Mouse (Mus musculus): ENCODE measurements around the gene Bbs9. TPM values are rescaled to one million over a fixed set of nuclear protein-coding genes. Genes with fewer than 3 reads are reported as not detected.

Bbs9 gene
- total RNA-seq, 1 experiment: 10.3 TPM

DNA sequence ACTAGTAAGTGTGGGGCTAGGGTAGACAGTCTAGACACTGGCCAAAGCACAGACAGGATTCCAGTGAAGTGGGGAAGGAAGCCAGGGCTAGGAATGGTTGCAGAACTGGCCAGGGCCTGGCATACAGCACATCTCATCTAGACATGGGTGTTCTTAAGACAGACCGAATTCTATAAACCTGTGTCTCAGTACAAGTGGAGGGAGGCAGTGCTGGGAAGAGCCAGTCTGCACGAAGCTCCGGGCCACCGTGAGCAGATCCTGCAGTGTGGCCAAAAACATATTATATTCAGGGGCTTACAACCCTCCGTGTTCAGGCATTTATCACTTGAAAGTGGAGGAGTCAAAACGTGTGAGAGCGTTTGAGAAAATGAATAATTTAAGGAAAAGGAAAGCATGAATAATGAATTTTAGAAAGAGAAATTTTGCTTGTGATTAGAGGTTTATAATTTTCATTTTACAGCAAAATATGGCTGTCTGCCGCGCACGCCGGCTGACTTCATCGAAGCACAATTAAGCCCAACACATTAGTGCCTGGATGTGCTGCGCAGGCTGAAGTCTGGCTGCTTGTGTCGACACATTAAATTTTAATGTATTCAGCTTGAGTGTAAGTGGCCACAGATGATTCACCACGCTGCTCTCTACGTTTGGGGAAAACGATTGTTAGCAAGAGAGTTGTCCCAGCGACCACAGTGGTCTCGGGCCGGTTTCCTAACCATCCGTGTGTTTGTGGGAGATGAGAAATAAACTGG lies 353.9 kb downstream of the Bbs9 start:
- Histone ChIP-seq H3K36me3 (ENCODE audit: control insufficient read depth, insufficient read depth, low read length, poor library complexity, severe bottlenecking) (no peaks in the 10 kb centered on the region), H3K4me1 (ENCODE audit: control insufficient read depth in 2 of 2, insufficient read depth in 2 of 2, low read length in 2 of 2, poor library complexity in 1 of 2) (no peaks in the 10 kb centered on the region), H3K9me3 (ENCODE audit: control insufficient read depth, insufficient read depth, low read depth, low read length) (no peaks in the 10 kb centered on the region), H3K4me3 (ENCODE audit: insufficient read depth in 1 of 2, low read depth in 1 of 2, low read length in 2 of 2, poor library complexity in 1 of 2, severe bottlenecking in 1 of 2) (no peak overlapping the region), H3K9ac (ENCODE audit: insufficient read depth, low read depth, low read length, poor library complexity, severe bottlenecking) (no peak overlapping the region), H3K27ac (ENCODE audit: insufficient read depth, low read depth, low read length, poor library complexity, severe bottlenecking) (no peak overlapping the region)
- in situ Hi-C loops (cut with MboI; ENCODE audit: low sequenced_read_pairs in 2 of 2, unreplicated experiment in 2 of 2): no loop called here
- TF ChIP-seq HCFC1 (IDR thresholded peaks at IDR 0.05; ENCODE audit: borderline replicate concordance, insufficient read depth, low read length): no peak
- TF ChIP-seq MAFK (IDR thresholded peaks at IDR 0.05; ENCODE audit: insufficient read depth, low read depth, low read length): no peak
- TF ChIP-seq CHD2 (IDR thresholded peaks at IDR 0.05; ENCODE audit: low read depth, low read length): no peak
- no peak for TF ChIP-seq ZNF384 (IDR thresholded peaks at IDR 0.05; ENCODE audit: low read depth, low read length)
- TF ChIP-seq ZC3H11A (IDR thresholded peaks at IDR 0.05; ENCODE audit: borderline replicate concordance, low read depth, low read length): no peak
- no peak for DNase-seq (ENCODE audit: low read depth, low spot score)

DNA sequence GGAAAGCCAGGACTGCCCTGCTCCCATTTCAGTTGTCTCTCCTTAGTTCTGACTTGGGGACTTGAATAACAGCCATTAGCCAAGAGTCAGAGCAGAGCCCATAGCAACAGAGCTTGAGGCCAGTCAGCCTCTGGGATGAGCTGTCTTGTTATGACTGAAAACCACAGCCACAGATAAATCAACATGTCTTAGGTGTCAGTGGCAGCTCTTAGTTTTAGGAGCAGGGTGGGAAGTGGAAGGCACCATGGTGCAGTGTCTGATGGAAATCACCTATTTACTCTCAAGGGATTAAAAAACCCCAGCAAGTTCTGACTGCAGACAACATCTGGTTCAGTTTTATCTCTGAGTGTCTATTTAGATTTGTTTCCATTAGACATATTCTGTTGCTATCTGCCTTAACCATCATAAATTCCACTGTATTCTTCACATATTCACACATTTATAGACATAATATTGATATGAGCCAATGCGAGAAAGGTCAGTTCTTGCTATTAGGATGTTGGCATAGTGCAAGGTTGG lies 359.5 kb downstream of the Bbs9 start:
- Histone ChIP-seq H3K4me1 (ENCODE audit: control insufficient read depth in 2 of 2, insufficient read depth in 2 of 2, low read length in 2 of 2, poor library complexity in 1 of 2) (peaks cover 0 to 9% of the 10 kb centered on the region in 2 experiments; a peak in 3 of 4 replicates), H3K9me3 (ENCODE audit: control insufficient read depth, insufficient read depth, low read depth, low read length) (no peaks in the 10 kb centered on the region), H3K4me3 (ENCODE audit: insufficient read depth in 1 of 2, low read depth in 1 of 2, low read length in 2 of 2, poor library complexity in 1 of 2, severe bottlenecking in 1 of 2) (no peak overlapping the region), H3K9ac (ENCODE audit: insufficient read depth, low read depth, low read length, poor library complexity, severe bottlenecking) (no peak overlapping the region), H3K27ac (ENCODE audit: insufficient read depth, low read depth, low read length, poor library complexity, severe bottlenecking) (no peak overlapping the region), H3K36me3 (ENCODE audit: control insufficient read depth, insufficient read depth, low read length, poor library complexity, severe bottlenecking) (no peaks in the 10 kb centered on the region)
- no peak for DNase-seq (ENCODE audit: low read depth, low spot score)
- in situ Hi-C loops (cut with MboI; ENCODE audit: low sequenced_read_pairs in 2 of 2, unreplicated experiment in 2 of 2): no loop called here
- TF ChIP-seq ZC3H11A (IDR thresholded peaks at IDR 0.05; ENCODE audit: borderline replicate concordance, low read depth, low read length): no peak
- TF ChIP-seq ZNF384 (IDR thresholded peaks at IDR 0.05; ENCODE audit: low read depth, low read length): no peak
- TF ChIP-seq MAFK (IDR thresholded peaks at IDR 0.05; ENCODE audit: insufficient read depth, low read depth, low read length): no peak
- TF ChIP-seq CHD2 (IDR thresholded peaks at IDR 0.05; ENCODE audit: low read depth, low read length): no peak
- no peak for TF ChIP-seq HCFC1 (IDR thresholded peaks at IDR 0.05; ENCODE audit: borderline replicate concordance, insufficient read depth, low read length)

DNA sequence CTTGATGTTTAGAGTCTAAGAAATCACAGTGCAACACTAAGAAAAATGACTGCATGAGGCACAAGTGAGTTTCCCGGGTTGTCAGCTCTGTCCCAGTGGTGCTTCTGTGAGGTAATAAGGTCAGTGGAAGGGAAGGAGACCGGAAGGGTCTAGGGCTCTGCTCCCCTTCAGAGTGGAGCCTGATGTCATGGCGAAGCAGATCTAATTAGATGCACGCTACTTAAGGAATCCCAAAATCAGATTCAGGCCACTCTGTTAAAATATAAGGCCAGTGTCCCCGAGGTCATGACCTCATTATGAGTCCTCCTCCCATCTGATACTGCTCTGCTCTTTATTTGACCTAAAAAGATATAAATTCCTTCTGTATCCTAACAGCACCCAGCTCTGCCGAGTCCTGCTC lies 361.5 kb downstream of the Bbs9 start:
- H3K9ac ChIP-seq (ENCODE audit: insufficient read depth, low read depth, low read length, poor library complexity, severe bottlenecking): no peak overlapping the region
- no peak overlapping the region for H3K4me3 ChIP-seq (ENCODE audit: insufficient read depth in 1 of 2, low read depth in 1 of 2, low read length in 2 of 2, poor library complexity in 1 of 2, severe bottlenecking in 1 of 2)
- TF ChIP-seq CHD2 (IDR thresholded peaks at IDR 0.05; ENCODE audit: low read depth, low read length) (no peak), HCFC1 (IDR thresholded peaks at IDR 0.05; ENCODE audit: borderline replicate concordance, insufficient read depth, low read length) (no peak), ZC3H11A (IDR thresholded peaks at IDR 0.05; ENCODE audit: borderline replicate concordance, low read depth, low read length) (no peak), MAFK (IDR thresholded peaks at IDR 0.05; ENCODE audit: insufficient read depth, low read depth, low read length) (no peak), ZNF384 (IDR thresholded peaks at IDR 0.05; ENCODE audit: low read depth, low read length) (no peak)
- H3K36me3 ChIP-seq (ENCODE audit: control insufficient read depth, insufficient read depth, low read length, poor library complexity, severe bottlenecking): no peaks in the 10 kb centered on the region
- in situ Hi-C loops (cut with MboI; ENCODE audit: low sequenced_read_pairs in 2 of 2, unreplicated experiment in 2 of 2): no loop called here
- no peak overlapping the region; the same call in 1 of the 2 replicates for H3K27ac ChIP-seq (ENCODE audit: insufficient read depth, low read depth, low read length, poor library complexity, severe bottlenecking)
- no peak for DNase-seq (ENCODE audit: low read depth, low spot score)
- H3K9me3 ChIP-seq (ENCODE audit: control insufficient read depth, insufficient read depth, low read depth, low read length): no peaks in the 10 kb centered on the region
- peaks cover 0 to 9% of the 10 kb centered on the region in 2 experiments; a peak in 3 of 4 replicates for H3K4me1 ChIP-seq (ENCODE audit: control insufficient read depth in 2 of 2, insufficient read depth in 2 of 2, low read length in 2 of 2, poor library complexity in 1 of 2)

DNA sequence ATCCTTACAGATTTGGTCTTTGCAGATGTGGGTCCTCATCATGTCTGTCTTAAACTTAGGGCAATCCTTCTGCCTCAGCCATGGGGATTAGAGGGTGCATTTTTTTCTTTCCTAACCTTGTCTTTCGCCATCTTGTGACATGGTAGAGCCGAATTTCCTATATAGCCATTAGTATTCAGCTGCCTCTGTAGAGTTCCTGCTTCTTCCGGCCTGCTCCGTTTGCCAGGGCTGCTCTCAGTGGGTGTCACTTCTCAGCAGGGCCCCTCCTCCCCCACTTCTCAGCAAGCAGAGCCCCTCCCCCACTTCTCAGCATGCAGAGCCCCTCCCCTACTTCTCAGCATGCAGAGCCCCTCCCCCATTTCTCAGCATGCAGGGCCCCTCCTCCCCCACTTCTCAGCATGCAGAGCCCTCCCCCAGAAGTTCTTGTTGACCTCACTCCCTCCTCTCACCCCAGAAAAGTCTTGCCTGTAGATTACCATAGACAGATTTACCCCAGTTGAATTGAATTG lies 362.2 kb downstream of the Bbs9 start:
- peak; percentile 56 for DNase-seq (ENCODE audit: low read depth, low spot score)
- Histone ChIP-seq H3K9ac (ENCODE audit: insufficient read depth, low read depth, low read length, poor library complexity, severe bottlenecking) (no peak overlapping the region), H3K9me3 (ENCODE audit: control insufficient read depth, insufficient read depth, low read depth, low read length) (no peaks in the 10 kb centered on the region), H3K27ac (ENCODE audit: insufficient read depth, low read depth, low read length, poor library complexity, severe bottlenecking) (peak overlapping the region; percentile 37), H3K36me3 (ENCODE audit: control insufficient read depth, insufficient read depth, low read length, poor library complexity, severe bottlenecking) (no peaks in the 10 kb centered on the region), H3K4me3 (ENCODE audit: insufficient read depth in 1 of 2, low read depth in 1 of 2, low read length in 2 of 2, poor library complexity in 1 of 2, severe bottlenecking in 1 of 2) (0 out of 4 replicates have a peak overlapping the region, but pooled peaks of 1 of the 2 experiments have one; percentile 1), H3K4me1 (ENCODE audit: control insufficient read depth in 2 of 2, insufficient read depth in 2 of 2, low read length in 2 of 2, poor library complexity in 1 of 2) (peaks cover 0 to 9% of the 10 kb centered on the region in 2 experiments; a peak in 3 of 4 replicates)
- no peak for TF ChIP-seq CHD2 (IDR thresholded peaks at IDR 0.05; ENCODE audit: low read depth, low read length)
- TF ChIP-seq HCFC1 (IDR thresholded peaks at IDR 0.05; ENCODE audit: borderline replicate concordance, insufficient read depth, low read length): no peak
- TF ChIP-seq ZC3H11A (IDR thresholded peaks at IDR 0.05; ENCODE audit: borderline replicate concordance, low read depth, low read length): no peak
- TF ChIP-seq ZNF384 (IDR thresholded peaks at IDR 0.05; ENCODE audit: low read depth, low read length): no peak
- TF ChIP-seq MAFK (IDR thresholded peaks at IDR 0.05; ENCODE audit: insufficient read depth, low read depth, low read length): no peak
- in situ Hi-C loops (cut with MboI; ENCODE audit: low sequenced_read_pairs in 2 of 2, unreplicated experiment in 2 of 2): no loop called here

Measured in ES-E14 (cell line).